Mouse (Mus musculus) hindbrain, embryonic 15.5 days (tissue): Measurements from ENCODE around the gene 4930583I09Rik. TPM values are rescaled to one million over a fixed set of nuclear protein-coding genes. Genes with fewer than 3 reads are reported as not detected.

Source experiments
- ATAC-seq: fragments of 200-750 bp; cut with Nextera tagmentation; 2 replicates; pipeline ENCODE4 v1.8.0; 2017; ENCODE audit warnings: low read depth, moderate number of reproducible peaks, moderate TSS enrichment; ENCODE audit not compliant: low FRiP score
- H3K27ac ChIP-seq: fragments of 300-500 bp; sonication (generic); replicated peaks from 2 replicates; pipeline ENCODE4 v1.5.1; 2015; ENCODE audit warnings: mild to moderate bottlenecking, inconsistent platforms
- H3K27me3 ChIP-seq: fragments of 300-500 bp; sonication (generic); 2 replicates; pipeline ENCODE4 v1.6.1; 2015; ENCODE audit warnings: control low read depth, inconsistent platforms
- H3K36me3 ChIP-seq: fragments of 300-500 bp; sonication (generic); 2 replicates; pipeline ENCODE4 v1.6.1; 2015; ENCODE audit warnings: control low read depth, inconsistent platforms
- H3K4me1 ChIP-seq: fragments of 300-500 bp; sonication (generic); replicated peaks from 2 replicates; pipeline ENCODE4 v1.6.1; 2015; ENCODE audit warnings: control low read depth, inconsistent platforms
- H3K4me2 ChIP-seq: fragments of 300-500 bp; sonication (generic); 2 replicates; pipeline ENCODE4 v1.6.1; 2015; ENCODE audit warnings: moderate library complexity, mild to moderate bottlenecking, inconsistent platforms
- H3K4me3 ChIP-seq: fragments of 300-500 bp; sonication (generic); 2 replicates; pipeline ENCODE4 v1.5.1; 2015; ENCODE audit warnings: mild to moderate bottlenecking, inconsistent platforms
- H3K9ac ChIP-seq: fragments of 300-500 bp; sonication (generic); 2 replicates; pipeline ENCODE4 v1.6.1; 2015; ENCODE audit warnings: inconsistent platforms
- H3K9me3 ChIP-seq: fragments of 300-500 bp; sonication (generic); 2 replicates; pipeline ENCODE4 v1.6.1; 2016; ENCODE audit warnings: control low read depth, inconsistent platforms
- WGBS: fragments of 180-500 bp; shearing (Covaris S2); methylation state at CpG from one replicate; pipeline ENCODE4 v1.1.7; 2015; 5-methylcytosine and 5-hydroxymethylcytosine counted together
- polyA plus RNA-seq: library from polyadenylated mRNA; unstranded; fragments of >200 nt; fragmentation: Nextera tagmentation; extraction: Ambion mirVana; gene quantifications from 2 replicates; pipeline ENCODE4 v1.2.1, GENCODE M21; 2015

4930583I09Rik gene
- polyA plus RNA-seq: not detected in 2 replicates

- H3K4me2 ChIP-seq: peak within 1 kb of the TSS; percentile 27
- no peaks in the 10 kb centered on the region for H3K9me3 ChIP-seq
- H3K27me3 ChIP-seq: no peaks in the 10 kb centered on the region
- no peak within 1 kb of the TSS for H3K4me3 ChIP-seq
- no peak for ATAC-seq
- H3K27ac ChIP-seq: no peak within 1 kb of the TSS
- 66% methylated on average over 6 of the region's 6 CpGs for WGBS
- H3K36me3 ChIP-seq: no peaks in the 10 kb centered on the region
- H3K9ac ChIP-seq: no peak within 1 kb of the TSS
- H3K4me1 ChIP-seq: peaks cover 3% of the 10 kb centered on the region; the same call in 1 of the 2 replicates
Measured at GRCm38 (mm10) chr17:64835928-64836327, at the start of gene 4930583I09Rik. Gene 4930583I09Rik, minus strand, starts transcription at chr17:64836071.

- Histone ChIP-seq H3K27ac (no peak overlapping the region), H3K9ac (no peak overlapping the region), H3K4me3 (no peak overlapping the region), H3K4me2 (no peak overlapping the region), H3K36me3 (no peaks in the 10 kb centered on the region), H3K4me1 (no peaks in the 10 kb centered on the region), H3K9me3 (no peaks in the 10 kb centered on the region), H3K27me3 (no peaks in the 10 kb centered on the region)
- 85% methylated on average over 12 of the region's 12 CpGs for WGBS
- ATAC-seq: no peak
Measured at GRCm38 (mm10) chr17:64876111-64876510, 40.2 kb upstream of the 4930583I09Rik start.

GRCm38 (mm10) chr17:64873651-64874072 lies 37.8 kb upstream of the 4930583I09Rik start:
- H3K9me3 ChIP-seq: no peaks in the 10 kb centered on the region
- no peaks in the 10 kb centered on the region for H3K27me3 ChIP-seq
- WGBS: 17% methylated on average over 4 of the region's 4 CpGs
- H3K4me1 ChIP-seq: no peaks in the 10 kb centered on the region
- H3K27ac ChIP-seq: no peak overlapping the region
- no peak overlapping the region for H3K4me2 ChIP-seq
- H3K9ac ChIP-seq: no peak overlapping the region
- H3K4me3 ChIP-seq: no peak overlapping the region
- no peak for ATAC-seq
- no peaks in the 10 kb centered on the region for H3K36me3 ChIP-seq

- no peak overlapping the region for H3K4me2 ChIP-seq
- WGBS: 61% methylated on average over 4 of the region's 4 CpGs
- H3K9me3 ChIP-seq: no peaks in the 10 kb centered on the region
- H3K4me1 ChIP-seq: no peaks in the 10 kb centered on the region
- H3K4me3 ChIP-seq: no peak overlapping the region
- H3K27me3 ChIP-seq: no peaks in the 10 kb centered on the region
- H3K27ac ChIP-seq: no peak overlapping the region
- ATAC-seq: no peak
- no peaks in the 10 kb centered on the region for H3K36me3 ChIP-seq
- H3K9ac ChIP-seq: no peak overlapping the region
Measured at GRCm38 (mm10) chr17:64863817-64864216, 27.9 kb upstream of the 4930583I09Rik start.

- Histone ChIP-seq H3K4me3 (no peak overlapping the region), H3K9ac (no peak overlapping the region), H3K9me3 (no peaks in the 10 kb centered on the region), H3K27ac (no peak overlapping the region), H3K4me1 (no peaks in the 10 kb centered on the region), H3K36me3 (no peaks in the 10 kb centered on the region), H3K27me3 (no peaks in the 10 kb centered on the region), H3K4me2 (no peak overlapping the region)
- 95% methylated on average over 3 of the region's 3 CpGs for WGBS
- ATAC-seq: no peak
Measured at GRCm38 (mm10) chr17:64860963-64861362, 25.1 kb upstream of the 4930583I09Rik start.

GRCm38 (mm10) chr17:64858848-64859247 lies 23.0 kb upstream of the 4930583I09Rik start:
- Histone ChIP-seq H3K9ac (no peak overlapping the region), H3K9me3 (no peaks in the 10 kb centered on the region), H3K4me3 (no peak overlapping the region), H3K4me1 (no peaks in the 10 kb centered on the region), H3K36me3 (no peaks in the 10 kb centered on the region), H3K4me2 (no peak overlapping the region), H3K27me3 (no peaks in the 10 kb centered on the region), H3K27ac (no peak overlapping the region)
- no peak for ATAC-seq
- 85% methylated on average over 6 of the region's 6 CpGs for WGBS

- no peak overlapping the region for H3K27ac ChIP-seq
- WGBS: 89% methylated on average over 4 of the region's 4 CpGs
- ATAC-seq: no peak
- no peaks in the 10 kb centered on the region for H3K4me1 ChIP-seq
- no peak overlapping the region for H3K4me3 ChIP-seq
- H3K27me3 ChIP-seq: no peaks in the 10 kb centered on the region
- no peak overlapping the region for H3K9ac ChIP-seq
- no peaks in the 10 kb centered on the region for H3K36me3 ChIP-seq
- H3K9me3 ChIP-seq: no peaks in the 10 kb centered on the region
- H3K4me2 ChIP-seq: no peak overlapping the region
Measured at GRCm38 (mm10) chr17:64848031-64848430, 12.2 kb upstream of the 4930583I09Rik start.

GRCm38 (mm10) chr17:64846654-64847053 lies 10.8 kb upstream of the 4930583I09Rik start:
- WGBS: 91% methylated on average over 1 of the region's 1 CpGs
- Histone ChIP-seq H3K4me1 (no peaks in the 10 kb centered on the region), H3K4me3 (no peak overlapping the region), H3K4me2 (no peak overlapping the region), H3K27ac (no peak overlapping the region), H3K9ac (no peak overlapping the region), H3K36me3 (no peaks in the 10 kb centered on the region), H3K9me3 (no peaks in the 10 kb centered on the region), H3K27me3 (no peaks in the 10 kb centered on the region)
- ATAC-seq: no peak

GRCm38 (mm10) chr17:64836892-64837291 lies 1.0 kb upstream of the 4930583I09Rik start:
- WGBS: 12% methylated on average over 7 of the region's 7 CpGs
- H3K4me2 ChIP-seq: peak overlapping the region; percentile 27
- H3K4me1 ChIP-seq: peaks cover 3% of the 10 kb centered on the region; the same call in 1 of the 2 replicates
- no peak overlapping the region for H3K27ac ChIP-seq
- H3K9ac ChIP-seq: no peak overlapping the region
- H3K9me3 ChIP-seq: no peaks in the 10 kb centered on the region
- H3K27me3 ChIP-seq: no peaks in the 10 kb centered on the region
- 0 out of 2 replicates have a peak, but pooled peaks have one; percentile 54 for ATAC-seq
- H3K4me3 ChIP-seq: no peak overlapping the region
- H3K36me3 ChIP-seq: no peaks in the 10 kb centered on the region

- Histone ChIP-seq H3K27ac (no peak overlapping the region), H3K4me3 (no peak overlapping the region), H3K9ac (no peak overlapping the region), H3K4me2 (peak overlapping the region; percentile 27; the same call in 1 of the 2 replicates), H3K27me3 (no peaks in the 10 kb centered on the region), H3K9me3 (no peaks in the 10 kb centered on the region), H3K4me1 (peaks cover 3% of the 10 kb centered on the region; the same call in 1 of the 2 replicates), H3K36me3 (no peaks in the 10 kb centered on the region)
- ATAC-seq: no peak
- WGBS: 75% methylated on average over 10 of the region's 10 CpGs
Measured at GRCm38 (mm10) chr17:64836352-64836751, 481 bp upstream of the 4930583I09Rik start.

- no peak overlapping the region for H3K4me2 ChIP-seq
- no peak overlapping the region for H3K27ac ChIP-seq
- H3K36me3 ChIP-seq: no peaks in the 10 kb centered on the region
- no peaks in the 10 kb centered on the region for H3K27me3 ChIP-seq
- peaks cover 3% of the 10 kb centered on the region; the same call in 1 of the 2 replicates for H3K4me1 ChIP-seq
- no peak for ATAC-seq
- H3K9me3 ChIP-seq: no peaks in the 10 kb centered on the region
- no peak overlapping the region for H3K9ac ChIP-seq
- H3K4me3 ChIP-seq: no peak overlapping the region
- 80% methylated on average over 7 of the region's 7 CpGs for WGBS
Measured at GRCm38 (mm10) chr17:64833906-64834490, 1.9 kb downstream of the 4930583I09Rik start.

- Histone ChIP-seq H3K4me3 (no peak overlapping the region), H3K4me2 (no peak overlapping the region), H3K9me3 (no peaks in the 10 kb centered on the region), H3K36me3 (no peaks in the 10 kb centered on the region), H3K27me3 (no peaks in the 10 kb centered on the region), H3K9ac (no peak overlapping the region), H3K4me1 (peaks cover 3% of the 10 kb centered on the region; the same call in 1 of the 2 replicates), H3K27ac (no peak overlapping the region)
- no peak for ATAC-seq
- 91% methylated on average over 2 of the region's 2 CpGs for WGBS
Measured at GRCm38 (mm10) chr17:64833071-64833470, 2.8 kb downstream of the 4930583I09Rik start.

- Histone ChIP-seq H3K9me3 (no peaks in the 10 kb centered on the region), H3K27me3 (no peaks in the 10 kb centered on the region), H3K4me2 (no peak overlapping the region), H3K4me1 (no peaks in the 10 kb centered on the region), H3K4me3 (no peak overlapping the region), H3K27ac (no peak overlapping the region), H3K9ac (no peak overlapping the region), H3K36me3 (no peaks in the 10 kb centered on the region)
- ATAC-seq: no peak
- 88% methylated on average over 5 of the region's 5 CpGs for WGBS
Measured at GRCm38 (mm10) chr17:64827482-64827881, 8.4 kb downstream of the 4930583I09Rik start.
